Mouse (Mus musculus) kidney, embryonic 16.5 days (tissue): ENCODE data around the gene Zscan21. TPM values are rescaled to one million over a fixed set of nuclear protein-coding genes. Genes with fewer than 3 reads are reported as not detected.

ENCODE experiments used
- ATAC-seq: fragments of 200-750 bp; cut with Nextera tagmentation; 2 replicates; pipeline ENCODE4 v1.8.0; 2017; ENCODE audit warnings: moderate TSS enrichment; ENCODE audit not compliant: low FRiP score, low TSS enrichment
- H3K27ac ChIP-seq: fragments of 300-500 bp; sonication (generic); 2 replicates; pipeline ENCODE4 v1.5.1; 2014; ENCODE audit warnings: low read length
- H3K27me3 ChIP-seq: fragments of 300-500 bp; sonication (generic); 2 replicates; pipeline ENCODE4 v1.6.1; 2014; ENCODE audit warnings: low read length, control low read depth, mixed read lengths; ENCODE audit not compliant: insufficient read depth
- H3K36me3 ChIP-seq: fragments of 300-500 bp; sonication (generic); 2 replicates; pipeline ENCODE4 v1.6.1; 2014; ENCODE audit warnings: low read length, control low read depth, mixed read lengths; ENCODE audit not compliant: insufficient read depth
- H3K4me1 ChIP-seq: fragments of 300-500 bp; sonication (generic); 2 replicates; pipeline ENCODE4 v1.6.1; 2014; ENCODE audit warnings: low read length, control low read depth, mixed read lengths; ENCODE audit not compliant: insufficient read depth
- H3K4me2 ChIP-seq: fragments of 300-500 bp; sonication (generic); replicated peaks from 2 replicates; pipeline ENCODE4 v1.6.1; 2014; ENCODE audit warnings: low read depth, low read length
- H3K4me3 ChIP-seq: fragments of 300-500 bp; sonication (generic); 2 replicates; pipeline ENCODE4 v1.5.1; 2014; ENCODE audit warnings: mild to moderate bottlenecking, low read length
- H3K9ac ChIP-seq: fragments of 300-500 bp; sonication (generic); replicated peaks from 2 replicates; pipeline ENCODE4 v1.6.1; 2014; ENCODE audit warnings: low read length
- H3K9me3 ChIP-seq: fragments of 300-500 bp; sonication (generic); 2 replicates; pipeline ENCODE4 v1.6.1; 2016; ENCODE audit warnings: low read length, control low read depth
- WGBS: fragments of 180-500 bp; shearing (Covaris S2); extraction: QIAGEN DNeasy Blood & Tissue Kit; methylation state at CpG from one replicate; pipeline ENCODE4 v1.1.7; 2014; 5-methylcytosine and 5-hydroxymethylcytosine counted together
- polyA plus RNA-seq: library from polyadenylated mRNA; unstranded; fragments of >200 nt; fragmentation: Nextera tagmentation; extraction: Ambion mirVana; gene quantifications from 2 replicates; pipeline ENCODE4 v1.2.1, GENCODE M21; 2015

Gene Zscan21
- polyA plus RNA-seq, 1 experiment from 2014 or later: 76.4 TPM

GRCm38 (mm10) chr5:138084996-138085395, 31.7 kb upstream of the Zscan21 start, which contains the start of gene Zkscan1:
Gene Zkscan1 (plus strand): TSS chr5:138085084.
- Histone ChIP-seq H3K9ac (peak within 1 kb of the TSS; percentile 98), H3K4me2 (peak within 1 kb of the TSS; percentile 73), H3K36me3 (no peaks in the 10 kb centered on the region; the same call in 1 of the 2 replicates), H3K27ac (peak within 1 kb of the TSS; percentile 90), H3K4me3 (peak within 1 kb of the TSS; percentile 86), H3K27me3 (no peaks in the 10 kb centered on the region), H3K9me3 (no peaks in the 10 kb centered on the region), H3K4me1 (peaks cover 25% of the 10 kb centered on the region)
- peak; percentile 89 for ATAC-seq
- WGBS: 0% methylated on average over 27 of the region's 27 CpGs

GRCm38 (mm10) chr5:138085421-138085911, 31.2 kb upstream of the Zscan21 start:
- peak overlapping the region; percentile 90 for H3K27ac ChIP-seq
- peaks cover 25% of the 10 kb centered on the region for H3K4me1 ChIP-seq
- H3K4me3 ChIP-seq: peak overlapping the region; percentile 86
- WGBS: under 1% methylated on average over 18 of the region's 18 CpGs
- peak overlapping the region; percentile 73 for H3K4me2 ChIP-seq
- no peak for ATAC-seq
- peak overlapping the region; percentile 98 for H3K9ac ChIP-seq
- no peaks in the 10 kb centered on the region for H3K9me3 ChIP-seq
- no peaks in the 10 kb centered on the region; the same call in 1 of the 2 replicates for H3K36me3 ChIP-seq
- H3K27me3 ChIP-seq: no peaks in the 10 kb centered on the region

DNA sequence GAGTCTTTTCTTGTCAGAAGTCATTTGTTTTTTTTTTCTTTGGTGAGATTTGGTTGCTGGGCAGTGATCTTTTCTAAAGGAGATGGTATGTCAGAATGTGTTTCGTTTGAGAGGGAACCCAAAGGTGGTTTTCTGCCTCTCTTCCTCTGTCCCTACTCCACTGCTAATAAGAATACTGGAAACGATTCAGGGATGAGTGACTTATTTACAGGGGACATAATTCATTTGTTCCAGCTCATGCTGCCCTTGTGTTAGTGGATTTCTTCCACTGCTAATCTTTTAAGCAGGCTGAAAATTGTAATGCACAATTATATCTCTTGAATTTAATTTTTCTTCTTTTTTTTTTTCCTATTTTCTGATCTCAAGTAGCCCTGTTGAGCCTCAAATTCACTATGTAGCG, 29.9 kb upstream of the Zscan21 start:
- H3K9ac ChIP-seq: peak overlapping the region; percentile 48
- H3K36me3 ChIP-seq: no peaks in the 10 kb centered on the region; the same call in 1 of the 2 replicates
- peak overlapping the region; percentile 73 for H3K4me2 ChIP-seq
- peaks cover 25% of the 10 kb centered on the region for H3K4me1 ChIP-seq
- 61% methylated on average over 3 of the region's 3 CpGs for WGBS
- no peak for ATAC-seq
- H3K9me3 ChIP-seq: no peaks in the 10 kb centered on the region
- H3K27me3 ChIP-seq: no peaks in the 10 kb centered on the region
- peak overlapping the region; percentile 13 for H3K4me3 ChIP-seq
- H3K27ac ChIP-seq: peak overlapping the region; percentile 83

GRCm38 (mm10) chr5:138088366-138088765, 28.3 kb upstream of the Zscan21 start:
- H3K27me3 ChIP-seq: no peaks in the 10 kb centered on the region
- no peaks in the 10 kb centered on the region for H3K9me3 ChIP-seq
- no peak overlapping the region for H3K4me3 ChIP-seq
- peak overlapping the region; percentile 21 for H3K4me2 ChIP-seq
- peak; percentile 24; the same call in 1 of the 2 replicates for ATAC-seq
- H3K27ac ChIP-seq: peak overlapping the region; percentile 83
- peaks cover 9% of the 10 kb centered on the region for H3K36me3 ChIP-seq
- whole genome bisulfite sequencing: 68% methylated on average over 3 of the region's 3 CpGs
- peaks cover 25% of the 10 kb centered on the region for H3K4me1 ChIP-seq
- no peak overlapping the region for H3K9ac ChIP-seq

- Histone ChIP-seq H3K4me2 (peak overlapping the region; percentile 21), H3K4me1 (peaks cover 25% of the 10 kb centered on the region), H3K9me3 (no peaks in the 10 kb centered on the region), H3K27ac (peak overlapping the region; percentile 83), H3K9ac (no peak overlapping the region), H3K27me3 (no peaks in the 10 kb centered on the region), H3K4me3 (peak overlapping the region; percentile 8), H3K36me3 (peaks cover 16% of the 10 kb centered on the region)
- ATAC-seq: peak; percentile 82
- WGBS: 64% methylated on average over 6 of the region's 6 CpGs
These were observed 27.6 kb upstream of the Zscan21 start for GRCm38 (mm10) chr5:138089108-138089551.

GRCm38 (mm10) chr5:138090271-138090670, 26.4 kb upstream of the Zscan21 start:
- Histone ChIP-seq H3K9ac (no peak overlapping the region), H3K4me2 (peak overlapping the region; percentile 21; the same call in 1 of the 2 replicates), H3K36me3 (peaks cover 25% of the 10 kb centered on the region), H3K4me3 (no peak overlapping the region), H3K27ac (peak overlapping the region; percentile 83; the same call in 1 of the 2 replicates), H3K9me3 (no peaks in the 10 kb centered on the region), H3K27me3 (no peaks in the 10 kb centered on the region), H3K4me1 (peaks cover 22% of the 10 kb centered on the region)
- WGBS: 79% methylated on average over 3 of the region's 3 CpGs
- ATAC-seq: no peak

DNA sequence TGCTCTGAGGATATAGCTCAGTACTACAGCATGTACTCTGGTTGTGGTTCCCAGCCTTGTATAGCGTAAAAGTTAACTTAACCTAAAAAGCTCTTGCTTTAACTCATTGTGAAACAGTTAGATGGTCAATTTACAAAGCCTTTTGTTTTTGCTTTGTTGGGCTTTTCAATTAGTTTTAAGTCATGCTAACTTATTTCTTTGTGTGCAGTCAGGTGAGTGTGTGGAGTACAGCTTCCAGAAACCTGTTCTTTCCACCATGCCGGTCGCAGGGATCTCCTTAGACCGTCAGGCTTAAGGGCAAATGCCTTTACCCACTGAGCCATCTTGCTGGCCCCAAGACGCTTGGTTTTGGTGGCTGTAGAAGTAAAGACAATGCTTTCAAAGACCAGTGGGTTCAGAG, 26.0 kb upstream of the Zscan21 start:
- H3K27me3 ChIP-seq: no peaks in the 10 kb centered on the region
- H3K9me3 ChIP-seq: no peaks in the 10 kb centered on the region
- no peak overlapping the region for H3K9ac ChIP-seq
- no peak for ATAC-seq
- no peak overlapping the region for H3K4me2 ChIP-seq
- H3K36me3 ChIP-seq: peaks cover 27% of the 10 kb centered on the region
- H3K27ac ChIP-seq: no peak overlapping the region
- peaks cover 22% of the 10 kb centered on the region for H3K4me1 ChIP-seq
- 94% methylated on average over 5 of the region's 5 CpGs for WGBS
- H3K4me3 ChIP-seq: no peak overlapping the region

- H3K4me1 ChIP-seq: peaks cover 7% of the 10 kb centered on the region
- 87% methylated on average over 4 of the region's 4 CpGs for WGBS
- no peak overlapping the region for H3K9ac ChIP-seq
- H3K9me3 ChIP-seq: no peaks in the 10 kb centered on the region
- ATAC-seq: no peak
- no peak overlapping the region for H3K4me3 ChIP-seq
- H3K4me2 ChIP-seq: no peak overlapping the region
- peaks cover 46% of the 10 kb centered on the region for H3K36me3 ChIP-seq
- no peaks in the 10 kb centered on the region for H3K27me3 ChIP-seq
- no peak overlapping the region for H3K27ac ChIP-seq
These were observed 23.9 kb upstream of the Zscan21 start for GRCm38 (mm10) chr5:138092771-138093170.

DNA sequence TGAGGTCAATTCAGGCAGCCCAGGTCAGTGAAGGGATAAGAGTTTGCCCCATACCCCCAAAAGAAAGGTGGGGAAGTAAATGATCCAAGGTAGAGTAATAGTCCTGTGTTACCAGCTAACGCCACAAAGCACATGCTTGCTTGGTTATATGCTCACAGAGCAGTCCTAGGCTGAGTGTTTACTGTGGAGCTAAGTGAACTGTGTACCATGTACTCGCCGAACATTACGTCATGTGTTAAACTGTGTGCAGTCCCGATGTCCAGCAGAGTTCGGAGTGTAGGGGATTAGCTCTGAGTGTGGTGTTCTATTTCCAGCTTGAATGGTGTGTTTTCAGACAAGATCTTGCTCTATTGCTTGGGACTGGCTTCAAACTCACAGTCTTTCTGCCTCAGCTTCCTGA, 22.2 kb upstream of the Zscan21 start:
- no peak for ATAC-seq

GRCm38 (mm10) chr5:138104976-138105375, 11.7 kb upstream of the Zscan21 start:
- Histone ChIP-seq H3K27ac (no peak overlapping the region), H3K27me3 (no peaks in the 10 kb centered on the region), H3K36me3 (peaks cover 43% of the 10 kb centered on the region), H3K4me3 (no peak overlapping the region), H3K9me3 (no peaks in the 10 kb centered on the region), H3K4me2 (no peak overlapping the region), H3K4me1 (no peaks in the 10 kb centered on the region), H3K9ac (no peak overlapping the region)
- ATAC-seq: no peak
- 54% methylated on average over 2 of the region's 2 CpGs for WGBS

More for the DNA sequence above, 22.2 kb upstream of the Zscan21 start:
- no peaks in the 10 kb centered on the region for H3K27me3 ChIP-seq
- no peaks in the 10 kb centered on the region for H3K9me3 ChIP-seq
- no peak overlapping the region for H3K27ac ChIP-seq
- no peaks in the 10 kb centered on the region for H3K4me1 ChIP-seq
- H3K4me3 ChIP-seq: no peak overlapping the region
- peaks cover 63% of the 10 kb centered on the region for H3K36me3 ChIP-seq
- 95% methylated on average over 6 of the region's 6 CpGs for WGBS
- H3K9ac ChIP-seq: no peak overlapping the region
- no peak overlapping the region for H3K4me2 ChIP-seq
